Mouse (Mus musculus) hindbrain, embryonic 11.5 days (tissue): ENCODE measurements around the gene Slc29a1. TPM values are rescaled to one million over a fixed set of nuclear protein-coding genes. Genes with fewer than 3 reads are reported as not detected.
A peak's percentile ranks its signal among the peaks of the same experiment; 100 is the strongest.

Experiments
- ATAC-seq: fragments of 200-750 bp; cut with Nextera tagmentation; 2 replicates; pipeline ENCODE4 v1.8.0; 2017; ENCODE audit warnings: mild to moderate bottlenecking, moderate TSS enrichment, moderate library complexity; ENCODE audit not compliant: low FRiP score
- DNase-seq: peaks from one replicate; pipeline ENCODE4 v3.0.0-alpha.2; 2015; ENCODE audit warnings: low spot score
- H3K27ac ChIP-seq: fragments of 300-500 bp; sonication (generic); 2 replicates; pipeline ENCODE4 v1.5.1; 2014; ENCODE audit warnings: mild to moderate bottlenecking, low read depth, low read length
- H3K27me3 ChIP-seq: fragments of 300-500 bp; sonication (generic); 2 replicates; pipeline ENCODE4 v1.6.1; 2014; ENCODE audit warnings: mild to moderate bottlenecking, low read length, moderate library complexity, mixed read lengths; ENCODE audit not compliant: control insufficient read depth, insufficient read depth
- H3K36me3 ChIP-seq: fragments of 300-500 bp; sonication (generic); 2 replicates; pipeline ENCODE4 v1.6.1; 2014; ENCODE audit warnings: mild to moderate bottlenecking, low read length, moderate library complexity, mixed read lengths; ENCODE audit not compliant: control insufficient read depth, insufficient read depth
- H3K4me1 ChIP-seq: fragments of 300-500 bp; sonication (generic); replicated peaks from 2 replicates; pipeline ENCODE4 v1.6.1; 2014; ENCODE audit warnings: low read length, mixed read lengths; ENCODE audit not compliant: control insufficient read depth, insufficient read depth
- H3K4me2 ChIP-seq: fragments of 300-500 bp; sonication (generic); replicated peaks from 2 replicates; pipeline ENCODE4 v1.6.1; 2014; ENCODE audit warnings: mild to moderate bottlenecking, low read depth, low read length
- H3K4me3 ChIP-seq: fragments of 300-500 bp; sonication (generic); 2 replicates; pipeline ENCODE4 v1.5.1; 2014; ENCODE audit warnings: low read depth, low read length
- H3K9ac ChIP-seq: fragments of 300-500 bp; sonication (generic); 2 replicates; pipeline ENCODE4 v1.6.1; 2014; ENCODE audit warnings: low read depth, low read length
- H3K9me3 ChIP-seq: fragments of 300-500 bp; sonication (generic); 2 replicates; pipeline ENCODE4 v1.6.1; 2016; ENCODE audit warnings: low read length; ENCODE audit not compliant: control insufficient read depth
- WGBS: fragments of 180-500 bp; shearing (Covaris S2); extraction: QIAGEN DNeasy Blood & Tissue Kit; methylation state at CpG from one replicate; pipeline ENCODE4 v1.1.7; 2014; 5-methylcytosine and 5-hydroxymethylcytosine counted together
- polyA plus RNA-seq: library from polyadenylated mRNA; unstranded; fragments of >200 nt; fragmentation: Nextera tagmentation; extraction: Ambion mirVana; gene quantifications from 2 replicates; pipeline ENCODE4 v1.2.1, GENCODE M21; 2014

Gene Slc29a1
- polyA plus RNA-seq, 1 experiment from 2014 or later = 48.0 TPM

GRCm38 (mm10) chr17:45617655-45618054 is 18.2 kb upstream of the Slc29a1 start:
- DNase-seq (no peak), ATAC-seq (no peak)
- 92% methylated on average over 6 of the region's 6 CpGs for WGBS
- Histone ChIP-seq H3K4me2 (no peak overlapping the region), H3K9ac (no peak overlapping the region), H3K27ac (no peak overlapping the region), H3K4me1 (0 out of 2 replicates have a peak, but pooled peaks cover 2% of the 10 kb centered on the region), H3K36me3 (no peaks in the 10 kb centered on the region), H3K4me3 (no peak overlapping the region), H3K9me3 (no peaks in the 10 kb centered on the region), H3K27me3 (no peaks in the 10 kb centered on the region)

DNA sequence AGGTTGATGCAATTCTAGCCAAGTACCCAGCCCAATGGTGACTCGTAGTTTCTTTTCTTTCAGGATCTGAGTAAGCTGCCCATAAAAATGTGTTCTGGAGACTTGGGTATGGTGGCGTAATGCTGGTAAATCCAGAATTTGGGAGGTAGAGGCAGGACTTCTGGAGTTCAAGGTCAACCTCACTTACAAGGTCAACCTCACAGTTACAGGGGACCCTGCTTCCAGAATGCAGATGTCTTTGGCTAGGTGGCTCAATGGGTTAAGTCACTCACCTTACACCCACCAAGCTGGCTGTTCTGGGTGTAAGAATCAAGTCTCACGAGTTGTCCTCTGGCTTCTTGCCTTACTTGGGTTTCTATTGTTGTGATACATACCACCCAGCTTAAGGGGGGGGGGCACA is 17.3 kb upstream of the Slc29a1 start:
- Histone ChIP-seq H3K9me3 (no peaks in the 10 kb centered on the region), H3K4me1 (0 out of 2 replicates have a peak, but pooled peaks cover 2% of the 10 kb centered on the region), H3K9ac (no peak overlapping the region), H3K4me3 (no peak overlapping the region), H3K27ac (no peak overlapping the region), H3K4me2 (no peak overlapping the region), H3K27me3 (no peaks in the 10 kb centered on the region), H3K36me3 (no peaks in the 10 kb centered on the region)
- ATAC-seq (no peak), DNase-seq (no peak)
- WGBS = 85% methylated on average over 3 of the region's 3 CpGs

- no peaks in the 10 kb centered on the region for H3K36me3 ChIP-seq
- H3K27me3 ChIP-seq = no peaks in the 10 kb centered on the region
- H3K27ac ChIP-seq = no peak overlapping the region
- no peak overlapping the region for H3K4me2 ChIP-seq
- DNase-seq (no peak), ATAC-seq (no peak)
- 69% methylated on average over 4 of the region's 4 CpGs for WGBS
- H3K9me3 ChIP-seq = no peaks in the 10 kb centered on the region
- no peak overlapping the region for H3K4me3 ChIP-seq
- H3K4me1 ChIP-seq = 0 out of 2 replicates have a peak, but pooled peaks cover 2% of the 10 kb centered on the region
- no peak overlapping the region for H3K9ac ChIP-seq
Measured at GRCm38 (mm10) chr17:45616046-45616650, 16.7 kb upstream of the Slc29a1 start.

GRCm38 (mm10) chr17:45612921-45613320 is 13.5 kb upstream of the Slc29a1 start:
- DNase-seq (no peak), ATAC-seq (no peak)
- Histone ChIP-seq H3K4me1 (no peaks in the 10 kb centered on the region; the same call in 1 of the 2 replicates), H3K9ac (no peak overlapping the region), H3K4me2 (no peak overlapping the region), H3K9me3 (no peaks in the 10 kb centered on the region), H3K27me3 (no peaks in the 10 kb centered on the region), H3K27ac (no peak overlapping the region), H3K4me3 (no peak overlapping the region), H3K36me3 (no peaks in the 10 kb centered on the region)
- WGBS = 88% methylated on average over 7 of the region's 7 CpGs

GRCm38 (mm10) chr17:45612008-45612407 is 12.6 kb upstream of the Slc29a1 start:
- ATAC-seq = no peak
- 81% methylated on average over 8 of the region's 8 CpGs for WGBS

GRCm38 (mm10) chr17:45610144-45610866 is 10.9 kb upstream of the Slc29a1 start:
- Histone ChIP-seq H3K4me1 (no peaks in the 10 kb centered on the region; the same call in 1 of the 2 replicates), H3K9me3 (no peaks in the 10 kb centered on the region), H3K27me3 (no peaks in the 10 kb centered on the region), H3K27ac (no peak overlapping the region), H3K9ac (no peak overlapping the region), H3K4me3 (no peak overlapping the region), H3K4me2 (no peak overlapping the region), H3K36me3 (no peaks in the 10 kb centered on the region)
- no peak for ATAC-seq
- DNase-seq = peak; percentile 11
- 44% methylated on average over 5 of the region's 5 CpGs for WGBS

More at GRCm38 (mm10) chr17:45612008-45612407, 12.6 kb upstream of the Slc29a1 start:
- H3K27ac ChIP-seq = no peak overlapping the region
- no peaks in the 10 kb centered on the region for H3K27me3 ChIP-seq
- DNase-seq = no peak
- no peak overlapping the region for H3K4me3 ChIP-seq
- H3K4me1 ChIP-seq = no peaks in the 10 kb centered on the region; the same call in 1 of the 2 replicates
- no peak overlapping the region for H3K4me2 ChIP-seq
- H3K9me3 ChIP-seq = no peaks in the 10 kb centered on the region
- H3K9ac ChIP-seq = no peak overlapping the region
- no peaks in the 10 kb centered on the region for H3K36me3 ChIP-seq

GRCm38 (mm10) chr17:45608396-45608795 is 9.0 kb upstream of the Slc29a1 start:
- no peaks in the 10 kb centered on the region for H3K9me3 ChIP-seq
- no peak overlapping the region for H3K4me2 ChIP-seq
- H3K9ac ChIP-seq = no peak overlapping the region
- H3K27me3 ChIP-seq = no peaks in the 10 kb centered on the region
- H3K4me1 ChIP-seq = no peaks in the 10 kb centered on the region; the same call in 1 of the 2 replicates
- ATAC-seq = no peak
- DNase-seq = no peak
- H3K27ac ChIP-seq = no peak overlapping the region
- WGBS = 88% methylated on average over 4 of the region's 4 CpGs
- H3K4me3 ChIP-seq = no peak overlapping the region
- no peaks in the 10 kb centered on the region for H3K36me3 ChIP-seq

DNA sequence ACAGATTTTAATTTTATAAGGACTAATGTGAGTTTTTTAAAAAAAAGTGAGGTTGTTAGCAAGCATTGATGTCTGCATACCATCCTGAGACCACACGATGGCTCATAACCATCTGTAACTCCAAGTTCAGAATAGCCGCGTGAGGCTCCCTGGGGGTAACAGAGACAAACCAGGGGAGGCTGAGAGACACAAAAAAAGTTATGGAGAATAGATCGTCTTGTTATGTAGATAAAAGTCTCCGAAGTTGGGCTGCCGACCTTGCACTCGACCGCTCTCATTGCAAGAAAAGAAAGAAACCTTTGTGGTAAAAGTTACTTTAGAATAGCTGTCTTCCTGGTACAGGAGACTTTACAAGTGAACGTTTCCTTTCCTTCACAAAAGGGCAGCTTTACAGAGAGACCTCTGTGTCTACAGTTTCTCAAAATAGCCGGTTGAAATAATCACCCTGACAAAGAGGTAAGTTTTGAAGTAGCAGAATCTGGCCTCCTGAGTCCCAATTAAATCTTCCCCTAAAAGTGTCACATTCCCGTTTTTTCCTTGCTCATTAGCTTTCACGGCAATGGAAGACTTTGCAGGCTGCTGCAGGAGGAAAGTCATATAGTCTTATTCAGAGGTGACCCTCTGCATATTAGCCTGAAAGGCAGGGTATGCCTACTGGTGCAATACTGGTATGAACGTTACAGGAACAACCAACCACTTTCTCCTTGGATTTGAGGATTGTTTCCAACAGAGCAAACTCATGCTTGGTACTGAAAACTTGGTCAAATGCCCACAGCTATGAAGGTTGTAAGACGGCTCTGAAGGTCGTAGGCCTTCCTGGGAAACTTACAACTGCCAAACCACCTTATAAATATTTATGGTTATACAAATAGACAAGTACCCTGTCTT is 7.8 kb upstream of the Slc29a1 start:
- H3K4me3 ChIP-seq = no peak overlapping the region
- no peak overlapping the region for H3K27ac ChIP-seq
- WGBS = 80% methylated on average over 15 of the region's 15 CpGs
- no peak overlapping the region for H3K9ac ChIP-seq
- DNase-seq (no peak), ATAC-seq (no peak)
- no peaks in the 10 kb centered on the region; the same call in 1 of the 2 replicates for H3K4me1 ChIP-seq
- H3K9me3 ChIP-seq = no peaks in the 10 kb centered on the region
- no peaks in the 10 kb centered on the region for H3K36me3 ChIP-seq
- H3K27me3 ChIP-seq = no peaks in the 10 kb centered on the region
- no peak overlapping the region for H3K4me2 ChIP-seq
